Mouse (Mus musculus): Measurements from ENCODE around the gene Cep19.
"Not testable (repeated sequence)": the region's sequence is repeated elsewhere in the genome, so short reads cannot be mapped to it uniquely, and the experiment has no call there.

The Cep19 gene

GRCm38 (mm10) chr16:32099638-32100150 is at the start of gene Cep19, which contains the start of gene Pigx:
Cep19 (plus strand) TSS chr16:32099800.
Pigx (minus strand) TSS chr16:32099740.
- peak; percentile 72 for DNase-seq (ENCODE audit: low read depth, low spot score)

GRCm38 (mm10) chr16:32058817-32059216 is 40.8 kb upstream of the Cep19 start:
- DNase-seq (ENCODE audit: low read depth, low spot score), result no peak

GRCm38 (mm10) chr16:32059840-32060523 is 39.6 kb upstream of the Cep19 start:
- no peak for DNase-seq (ENCODE audit: low read depth, low spot score)

DNA sequence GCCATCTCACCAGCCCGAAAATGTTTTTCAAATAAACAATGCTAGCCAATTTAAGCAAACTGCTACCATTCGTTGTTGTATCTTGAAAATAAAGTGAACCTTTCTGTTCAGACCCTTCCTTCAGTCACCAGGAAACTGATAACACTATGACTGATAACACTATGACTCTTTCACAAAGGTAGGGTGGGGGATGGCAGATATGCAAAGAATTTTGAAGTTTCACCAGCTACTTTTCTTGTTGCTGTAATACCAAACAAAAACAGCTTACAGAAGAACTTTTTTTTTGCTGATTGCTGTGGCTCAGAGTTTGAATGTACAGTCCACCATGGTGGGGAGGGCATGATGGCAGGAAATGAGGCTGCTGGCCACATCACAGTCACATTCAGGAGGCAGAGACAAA is 37.4 kb upstream of the Cep19 start:
- DNase-seq (ENCODE audit: low read depth, low spot score), result no peak

DNA sequence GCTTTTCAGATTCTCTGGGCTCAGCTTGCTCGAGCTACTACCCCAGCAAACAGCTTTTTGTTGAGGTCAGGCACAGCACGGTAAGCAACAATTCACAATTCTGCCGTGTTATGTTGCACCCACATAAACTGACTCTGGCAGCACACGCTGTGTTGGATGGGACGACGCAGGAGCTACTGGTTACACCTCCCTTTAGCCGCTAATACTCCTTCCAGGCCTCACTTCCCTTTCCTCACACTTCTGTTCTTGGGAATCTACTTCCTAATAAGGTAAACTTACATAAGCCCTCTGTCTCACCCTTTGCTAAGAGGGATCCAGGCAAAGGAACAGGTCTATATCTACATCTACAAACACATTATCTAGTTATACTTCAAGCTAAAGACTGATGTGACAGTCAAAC is 35.7 kb upstream of the Cep19 start:
- DNase-seq (ENCODE audit: low read depth, low spot score), result no peak

DNA sequence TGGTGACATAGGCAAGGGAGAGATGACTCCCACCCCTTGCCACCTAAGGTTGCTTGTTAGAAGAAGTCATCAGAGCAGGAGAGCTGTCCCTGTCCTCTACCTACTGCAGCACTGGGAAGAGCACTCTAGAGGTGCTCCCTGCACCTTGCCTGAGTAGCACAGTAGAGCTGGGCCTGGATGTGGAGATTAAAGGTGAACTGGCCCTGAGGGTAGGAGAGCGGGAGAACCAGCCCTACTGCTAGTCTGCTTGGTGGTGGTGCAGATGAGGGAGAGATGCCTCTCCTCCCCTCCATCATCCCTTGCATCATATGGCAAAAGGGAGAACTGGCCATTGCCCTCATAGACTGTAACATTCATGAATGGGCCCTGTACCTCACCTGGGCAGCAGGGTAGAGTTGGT is 32.7 kb upstream of the Cep19 start:
- DNase-seq (ENCODE audit: low read depth, low spot score), result no peak

DNA sequence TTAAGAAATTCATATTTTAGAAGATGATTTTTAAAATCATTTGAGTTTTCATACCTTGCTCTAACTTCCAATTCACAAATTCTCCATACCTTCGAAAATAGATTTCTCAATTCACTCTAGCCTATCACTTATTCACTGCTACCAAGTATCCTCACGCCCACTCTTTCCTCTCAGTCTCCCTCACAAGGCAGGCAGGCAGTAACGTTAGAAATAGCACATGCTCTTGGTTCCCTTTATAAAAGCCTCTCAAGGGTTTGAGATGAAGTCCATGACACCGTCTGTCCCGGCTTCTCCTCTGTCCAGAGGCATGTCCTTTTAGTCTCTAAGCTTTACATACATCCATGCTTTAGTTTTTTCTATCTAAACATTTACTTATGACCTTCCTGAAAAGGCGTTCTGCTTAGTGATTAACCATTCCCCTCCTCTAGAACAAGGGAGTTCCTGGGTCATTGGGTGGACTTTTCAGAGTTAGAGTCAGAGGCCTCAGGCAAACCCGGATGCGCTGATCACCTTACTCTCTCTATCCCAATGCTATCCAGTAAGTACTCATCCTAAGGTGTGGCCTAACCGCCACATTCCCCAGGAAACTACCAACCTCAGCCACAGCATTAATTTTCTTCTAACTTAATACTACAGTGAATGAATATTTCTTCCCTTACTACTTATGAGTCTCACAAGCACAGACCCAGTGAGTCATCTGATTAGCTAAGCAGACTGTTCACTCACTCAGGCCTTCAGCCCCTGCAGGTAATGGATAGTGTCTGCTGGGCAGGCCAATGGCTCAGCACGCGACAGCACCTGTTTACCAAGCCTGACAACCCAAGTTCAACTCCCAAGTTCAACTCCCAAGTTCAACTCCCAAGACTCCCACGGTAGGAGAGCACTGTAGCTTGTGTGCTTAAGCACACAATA is 31.0 kb upstream of the Cep19 start:
- no peak for DNase-seq (ENCODE audit: low read depth, low spot score)

- not testable (repeated sequence) for DNase-seq (ENCODE audit: low read depth, low spot score)
Measured at GRCm38 (mm10) chr16:32070070-32070469, 29.5 kb upstream of the Cep19 start.

GRCm38 (mm10) chr16:32075762-32076161 is 23.8 kb upstream of the Cep19 start:
- no peak for DNase-seq (ENCODE audit: low read depth, low spot score)

DNA sequence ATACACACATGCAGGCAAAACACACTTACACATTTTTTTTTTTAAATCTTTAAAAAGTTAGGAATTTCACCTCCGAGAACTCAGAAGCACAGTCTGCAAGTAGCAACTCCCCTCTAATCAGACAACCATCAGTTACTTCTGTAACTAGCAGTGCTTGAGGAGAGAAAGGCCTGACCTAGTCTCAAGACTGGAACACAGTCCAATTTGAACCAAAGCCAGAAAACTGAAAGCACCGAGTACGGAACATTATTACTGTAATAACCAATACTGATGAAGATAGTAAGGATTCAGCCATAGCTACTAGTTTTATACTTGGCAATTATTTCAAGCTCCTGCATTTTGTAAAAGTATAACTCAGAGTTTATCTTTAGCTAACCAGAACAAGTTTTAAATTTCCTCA is 23.2 kb upstream of the Cep19 start:
- DNase-seq (ENCODE audit: low read depth, low spot score), result no peak

DNA sequence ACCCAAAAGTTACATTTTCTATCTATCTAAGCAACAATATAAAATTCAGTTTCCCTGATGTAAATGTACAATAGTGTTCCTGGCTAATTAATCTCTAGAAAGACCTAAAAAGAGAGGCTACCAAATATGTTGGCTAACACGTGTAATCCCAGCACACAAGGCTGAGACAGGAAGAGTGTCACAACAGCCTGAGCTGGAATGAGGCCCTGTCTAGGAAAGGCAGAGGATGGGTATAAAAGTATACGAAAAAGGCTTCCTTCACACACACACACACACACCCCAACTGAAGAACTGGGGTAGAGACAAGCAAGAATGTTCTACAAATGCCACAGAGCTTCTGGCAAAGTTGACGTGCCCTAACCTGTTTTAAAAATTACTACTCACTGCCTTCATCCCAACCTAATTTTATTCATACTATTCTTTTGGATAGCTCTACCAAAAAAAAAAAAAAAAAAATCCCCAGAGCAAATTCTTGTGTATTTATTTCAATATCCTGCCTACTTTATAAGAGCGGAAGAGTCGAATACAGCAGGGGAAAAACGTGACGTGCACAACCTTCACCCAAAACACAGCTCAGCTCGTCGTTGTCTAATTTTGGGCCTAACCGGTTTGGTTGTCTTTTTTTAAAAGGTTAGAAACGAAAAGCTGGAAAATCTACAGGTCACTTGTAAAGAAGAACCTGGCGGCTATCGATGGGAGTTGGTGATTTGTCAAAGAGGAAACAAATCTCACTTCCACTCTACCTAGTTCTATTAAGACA is 21.8 kb upstream of the Cep19 start:
- DNase-seq (ENCODE audit: low read depth, low spot score), result no peak

DNA sequence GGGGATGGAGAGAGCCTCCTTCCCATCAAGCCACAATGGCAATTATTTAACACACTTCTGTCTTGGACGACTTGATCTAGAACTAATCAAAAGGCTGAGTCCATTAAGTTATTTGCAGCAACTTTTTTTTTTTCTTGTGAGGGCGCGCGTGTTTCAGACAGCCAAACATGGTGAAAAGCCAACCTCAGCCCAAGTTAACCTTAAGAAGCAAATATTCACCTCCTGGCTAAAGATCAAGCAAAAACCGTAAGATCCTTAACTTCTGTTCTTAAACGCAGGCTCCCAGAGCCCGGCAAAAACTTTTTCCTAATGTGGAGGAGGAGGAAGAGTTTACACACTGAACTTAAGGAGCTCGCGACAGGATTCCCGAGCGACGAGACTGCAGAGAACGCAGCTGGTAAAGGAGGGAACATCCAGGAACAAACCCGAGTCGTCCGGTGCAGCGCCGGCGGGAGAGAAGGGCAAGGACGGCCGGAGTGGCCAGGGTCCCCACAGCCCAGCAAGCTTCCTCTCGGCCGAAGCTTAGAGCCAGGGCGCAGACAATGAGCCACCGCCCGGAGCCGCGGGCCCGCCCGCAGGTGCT is 21.1 kb upstream of the Cep19 start:
- no peak for DNase-seq (ENCODE audit: low read depth, low spot score)

- DNase-seq (ENCODE audit: low read depth, low spot score), result peak; percentile 68
Measured at GRCm38 (mm10) chr16:32078991-32079511, 20.5 kb upstream of the Cep19 start, which contains the start of gene Pak2. Pak2 (minus strand) TSS chr16:32079342.

DNA sequence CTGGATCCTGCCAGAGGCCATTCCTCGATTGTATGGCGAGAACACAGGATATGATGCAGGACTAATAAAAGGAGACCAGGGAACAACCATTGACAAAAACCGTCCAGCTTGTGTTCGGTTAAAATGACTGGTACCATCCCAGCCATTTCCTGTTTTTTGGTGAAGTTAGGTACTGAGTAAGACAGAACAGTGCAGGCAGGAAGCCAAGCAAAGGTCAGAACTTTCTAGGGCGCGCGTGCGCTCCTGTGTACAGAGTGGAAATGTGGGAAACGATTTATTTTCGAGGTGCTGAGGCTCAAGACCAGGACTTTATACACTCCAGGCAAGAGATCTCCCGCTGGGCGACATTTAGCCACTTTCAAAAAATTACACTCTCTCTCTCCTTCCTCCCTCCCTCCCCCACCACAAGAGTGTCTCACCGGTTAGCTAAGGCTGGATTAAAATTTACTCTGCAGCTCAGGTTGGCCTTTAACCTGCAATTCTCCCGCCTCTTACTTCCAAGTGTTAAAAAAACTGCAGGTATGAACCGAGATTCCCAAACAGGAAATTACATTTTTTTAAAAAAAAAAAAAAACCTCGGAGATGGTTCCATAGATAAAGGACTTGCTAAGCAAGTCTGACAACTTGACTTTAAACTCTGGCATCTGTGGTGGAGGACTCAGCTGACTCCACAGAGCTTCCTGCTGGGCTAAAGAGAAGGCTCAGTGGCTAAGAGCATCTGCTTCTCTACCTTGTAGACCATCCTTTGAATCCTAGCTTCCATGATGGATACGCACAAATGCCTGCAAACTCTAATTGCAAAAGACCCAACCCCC is 11.8 kb upstream of the Cep19 start:
- no peak for DNase-seq (ENCODE audit: low read depth, low spot score)

DNA sequence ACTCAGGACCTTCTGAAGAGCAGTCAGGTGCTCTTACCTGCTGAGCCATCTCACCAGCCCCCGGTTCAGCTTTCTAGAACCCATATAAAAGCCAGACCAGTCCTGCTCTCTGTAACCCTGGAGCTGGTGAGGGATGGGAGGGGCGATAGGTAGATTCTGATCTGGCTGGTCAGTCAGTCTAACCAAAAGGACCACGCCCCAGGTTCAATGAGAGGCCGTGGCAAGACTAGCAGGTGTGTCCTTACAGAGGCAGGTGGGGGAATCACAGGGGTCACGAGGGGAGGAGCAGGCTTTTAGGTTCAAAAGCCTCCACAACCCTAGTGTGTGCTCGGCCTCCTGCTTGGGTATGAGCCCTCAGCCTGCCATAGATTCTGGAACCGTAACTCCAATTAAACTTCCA is 8.1 kb upstream of the Cep19 start:
- DNase-seq (ENCODE audit: low read depth, low spot score), result no peak

DNA sequence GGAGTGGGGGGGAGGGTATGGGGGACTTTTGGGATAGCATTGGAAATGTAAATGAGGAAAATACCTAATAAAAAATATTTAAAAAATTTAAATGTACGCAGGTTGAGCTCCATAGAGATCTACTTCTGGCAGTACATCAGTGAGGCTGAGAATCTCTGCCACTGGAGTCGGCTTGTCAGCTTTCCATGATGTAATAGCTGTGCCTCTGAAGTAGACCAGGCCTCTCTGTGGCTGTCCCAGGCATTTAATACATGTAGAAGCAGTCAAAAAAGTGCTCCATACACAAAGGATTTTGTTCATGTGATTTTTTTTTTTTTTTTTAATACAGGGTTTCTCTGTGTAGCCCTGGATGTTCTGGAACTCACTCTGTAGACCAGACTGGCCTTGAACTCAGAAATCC is 1.8 kb upstream of the Cep19 start:
- DNase-seq (ENCODE audit: low read depth, low spot score), result not testable (repeated sequence)

DNA sequence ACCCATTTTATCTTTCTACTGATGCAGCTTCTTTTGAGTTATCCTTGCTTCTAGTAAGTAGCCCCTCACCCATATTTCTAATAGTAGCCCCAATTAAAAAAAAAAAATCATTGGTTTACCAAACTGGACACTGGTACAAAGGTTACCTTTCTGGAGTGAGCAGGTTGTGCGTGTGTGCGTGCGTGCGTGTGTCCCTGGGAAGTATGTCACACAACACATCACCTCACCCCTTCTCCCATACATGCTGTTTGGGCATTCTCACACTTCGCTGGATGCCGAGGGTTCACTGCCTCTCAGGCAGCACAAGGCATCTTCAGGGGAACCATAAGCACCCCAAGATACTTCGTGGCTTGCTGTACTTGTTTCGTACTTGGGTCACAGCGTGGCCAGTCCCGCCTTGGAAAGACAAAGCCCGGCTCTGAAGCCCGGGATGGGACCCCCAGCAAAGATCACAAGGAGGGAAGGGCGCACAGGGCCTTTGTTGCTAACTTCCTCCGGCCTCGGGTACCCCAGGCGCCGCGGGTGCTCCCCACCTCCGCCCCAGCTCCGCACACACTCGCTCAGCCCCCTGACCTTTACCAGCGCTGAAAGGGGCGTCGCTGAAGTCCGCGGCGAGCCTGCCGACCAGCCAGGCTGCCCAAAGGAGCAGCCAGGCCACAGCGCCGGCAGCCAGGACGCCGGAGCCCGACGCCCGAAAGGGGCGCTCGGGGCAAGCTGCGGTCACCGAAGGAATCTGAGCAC is 533 bp upstream of the Cep19 start:
- no peak for DNase-seq (ENCODE audit: low read depth, low spot score)

GRCm38 (mm10) chr16:32102295-32102694 is 2.7 kb downstream of the Cep19 start:
- no peak for DNase-seq (ENCODE audit: low read depth, low spot score)

DNA sequence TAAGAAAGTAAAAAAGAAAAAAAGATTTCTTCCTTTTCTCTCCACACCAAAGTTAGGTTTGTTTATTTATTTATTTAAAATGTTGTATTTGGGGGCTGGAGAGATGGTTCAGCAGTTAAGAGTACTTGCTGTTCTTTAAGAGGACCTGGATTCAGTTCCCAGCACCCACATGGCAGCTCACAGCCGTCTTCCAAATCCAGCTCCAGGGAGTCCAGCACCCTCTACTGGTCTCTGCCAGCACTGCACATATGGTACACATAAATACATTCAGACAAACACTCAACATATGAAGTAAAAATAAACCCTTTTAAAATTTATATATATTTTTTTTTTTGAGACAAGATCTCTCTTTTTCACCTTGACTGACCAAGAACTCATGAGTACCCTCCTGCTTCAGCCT is 6.1 kb downstream of the Cep19 start:
- no peak for DNase-seq (ENCODE audit: low read depth, low spot score)

Measured in retina, adult 2 months (tissue).